Mouse (Mus musculus) left cerebral cortex, postnatal 25 days (tissue): ENCODE results near the gene Tmem132d. TPM values are rescaled to one million over a fixed set of nuclear protein-coding genes. Genes with fewer than 3 reads are reported as not detected.
A peak's percentile ranks its signal among the peaks of the same experiment; 100 is the strongest.

Experiments
- DNase-seq, 2 experiments: peaks; one replicate each; pipeline ENCODE4 v3.0.0; 2022; ENCODE audit warnings: low spot score in 2 of 2, mixed read lengths in 1 of 2
- intact Hi-C: fragments of 180-260 bp; cut with DNase I; formaldehyde crosslinking; loops from one replicate; pipeline ENCODE4 v1.15.1; 2025
- total RNA-seq, 2 experiments: library from RNA; stranded (reverse); gene quantifications; 2 replicates each; pipeline ENCODE4 v1.2.3; 2021

The Tmem132d gene
- 10 to 100 TPM; 49.4 to 59.1 TPM for total RNA-seq

- DNase-seq = peak; percentile 73 to 89
- intact Hi-C loops = loop anchor here (5.0 to 10.0 kb wide), 5 partner anchors 66 to 726 kb away; no protein-coding TSS in a partner anchor
Measured at GRCm38 (mm10) chr5:128432916-128433315, at the start of gene Tmem132d. Gene Tmem132d, minus strand, starts transcription at chr5:128433077.

DNA sequence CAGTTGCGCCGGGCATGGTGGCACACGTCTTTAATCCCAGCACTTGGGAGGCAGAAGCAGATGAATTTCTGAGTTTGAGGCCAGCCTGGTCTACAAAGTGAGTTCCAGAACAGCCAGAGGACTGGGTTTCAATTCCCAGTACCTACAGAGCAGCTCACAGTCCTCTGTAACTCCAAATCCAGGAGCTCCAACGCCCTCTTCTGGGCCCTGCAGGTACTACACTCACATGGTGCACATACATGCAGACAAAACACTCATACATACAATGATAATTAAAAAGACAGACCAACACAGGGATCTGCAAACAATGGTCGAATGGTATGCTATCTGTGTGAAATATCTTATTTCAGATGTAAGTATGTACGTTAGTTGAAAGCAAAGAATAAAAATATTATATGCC, 47.9 kb upstream of the Tmem132d start:
- intact Hi-C loops = no loop called here

DNA sequence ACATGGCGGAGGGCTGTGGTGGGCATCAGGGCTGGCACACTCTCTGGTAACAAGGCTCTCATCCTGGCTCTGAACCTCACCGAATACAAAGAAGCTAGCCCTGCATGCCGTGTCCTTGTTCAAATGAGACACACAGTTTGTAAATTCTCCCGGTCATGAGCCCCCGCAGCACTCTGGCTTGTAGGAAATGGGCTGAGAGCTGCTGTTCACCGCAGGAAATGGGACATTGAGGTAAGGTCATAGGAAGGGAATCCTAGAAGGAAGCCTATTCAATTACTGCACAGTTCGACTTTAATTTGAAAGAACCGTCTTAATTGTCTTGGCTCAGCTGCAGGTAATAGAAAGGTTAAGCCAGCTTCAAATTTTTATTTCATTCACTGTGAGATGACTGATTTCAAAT, 42.5 kb upstream of the Tmem132d start:
- intact Hi-C loops = no loop called here
- no peak for DNase-seq

More for the DNA sequence above, 47.9 kb upstream of the Tmem132d start:
- DNase-seq = no peak

DNA sequence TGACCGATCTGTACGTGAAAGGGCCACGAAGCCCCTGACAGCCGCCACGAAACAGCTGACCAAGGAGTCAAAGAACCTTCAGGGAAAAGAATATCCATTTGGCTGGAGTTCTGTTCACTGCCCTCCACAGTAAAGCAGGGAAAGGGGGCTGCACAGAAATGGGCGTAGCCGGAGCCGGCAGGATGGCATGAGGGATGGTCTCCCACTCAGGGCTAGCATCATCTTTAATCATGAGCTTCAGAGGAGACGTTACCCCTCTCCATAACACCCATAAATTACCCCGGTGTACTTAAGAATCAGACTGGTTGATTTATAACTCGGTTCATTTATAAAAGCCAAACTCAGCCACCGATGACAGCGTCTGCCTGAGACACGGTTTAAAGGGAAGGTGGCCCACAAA, 36.9 kb upstream of the Tmem132d start:
- no peak for DNase-seq
- intact Hi-C loops = no loop called here

DNA sequence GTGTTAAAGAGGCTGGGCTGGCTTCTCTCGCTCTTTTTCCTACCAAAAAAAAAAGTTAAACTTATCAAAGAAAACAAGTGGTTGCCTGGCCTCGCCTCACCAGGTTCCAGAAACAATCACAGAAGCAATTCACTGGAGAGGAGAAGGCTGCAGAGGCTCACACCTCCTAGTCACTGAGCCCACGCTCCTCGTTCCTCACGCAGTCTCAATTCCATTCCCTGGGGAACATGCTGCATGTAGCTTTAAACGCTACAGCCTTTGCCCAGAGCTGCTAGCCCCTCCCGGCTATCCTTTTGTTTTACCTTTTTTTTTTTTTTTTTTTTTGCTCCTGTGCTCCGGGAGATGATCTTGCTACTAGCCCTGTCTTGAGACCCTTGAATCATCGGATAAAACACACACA, 31.6 kb upstream of the Tmem132d start:
- intact Hi-C loops = no loop called here
- DNase-seq = peak in 1 of 2 experiments; percentile 59

DNA sequence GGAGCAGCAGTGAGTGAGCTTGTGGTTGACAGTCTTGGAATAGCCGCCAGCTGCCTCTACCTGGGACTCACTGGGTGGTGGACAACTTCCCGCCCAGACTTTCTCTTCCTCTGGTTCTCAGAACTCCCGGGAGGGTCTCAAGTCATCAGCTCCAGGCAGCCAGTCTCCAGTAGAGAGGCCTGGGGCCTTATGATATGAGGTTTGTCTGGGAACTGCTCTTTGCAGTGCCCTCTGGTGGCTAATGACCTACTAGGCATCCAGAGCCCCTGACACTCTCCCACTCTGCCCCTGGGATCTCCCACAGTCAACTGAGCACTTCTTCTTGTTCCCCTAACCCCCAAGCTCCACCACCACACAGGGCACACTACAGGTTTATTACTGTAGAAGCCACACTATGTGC, 27.7 kb upstream of the Tmem132d start:
- no peak for DNase-seq
- intact Hi-C loops = no loop called here

DNA sequence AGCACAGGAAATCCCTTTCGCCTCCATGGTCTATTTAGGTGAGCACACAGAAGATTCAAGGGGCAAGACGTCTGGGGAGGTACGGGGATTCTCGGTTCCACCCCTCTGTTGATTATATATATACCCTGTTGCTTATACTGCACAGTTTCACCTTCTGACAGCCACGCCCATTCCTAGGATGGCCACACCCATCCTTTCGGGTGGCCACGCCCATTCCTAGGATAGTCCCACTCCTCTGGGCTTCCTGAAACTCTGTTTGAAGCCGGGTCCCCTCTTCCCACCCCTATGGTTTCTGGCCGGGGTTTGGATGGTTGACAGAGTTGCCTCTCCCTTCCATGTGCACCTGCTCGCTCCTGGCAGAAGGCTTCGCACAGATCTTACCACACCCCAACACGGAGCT, 22.9 kb upstream of the Tmem132d start:
- DNase-seq = no peak
- intact Hi-C loops = no loop called here

DNA sequence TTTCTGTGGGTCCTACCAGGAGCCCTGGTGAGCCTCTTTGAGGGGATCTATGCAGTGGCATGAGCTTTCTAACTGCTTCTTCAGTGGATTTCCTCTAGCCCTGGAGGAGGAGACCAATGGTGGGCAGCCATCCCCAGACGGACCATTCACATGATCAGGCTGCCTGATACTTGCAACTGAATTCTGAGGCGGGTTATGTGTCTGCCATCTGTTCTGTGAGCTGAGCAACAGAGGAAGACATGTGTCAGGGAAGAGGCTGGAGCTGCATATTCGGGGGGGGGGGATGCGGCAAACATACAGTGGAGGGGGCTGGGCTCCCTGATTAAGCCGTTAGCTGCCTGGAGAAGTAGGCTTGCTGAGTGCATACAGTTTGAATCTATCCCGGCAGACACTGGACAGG, 19.3 kb upstream of the Tmem132d start:
- DNase-seq = peak in 1 of 2 experiments; percentile 19
- intact Hi-C loops = no loop called here

DNA sequence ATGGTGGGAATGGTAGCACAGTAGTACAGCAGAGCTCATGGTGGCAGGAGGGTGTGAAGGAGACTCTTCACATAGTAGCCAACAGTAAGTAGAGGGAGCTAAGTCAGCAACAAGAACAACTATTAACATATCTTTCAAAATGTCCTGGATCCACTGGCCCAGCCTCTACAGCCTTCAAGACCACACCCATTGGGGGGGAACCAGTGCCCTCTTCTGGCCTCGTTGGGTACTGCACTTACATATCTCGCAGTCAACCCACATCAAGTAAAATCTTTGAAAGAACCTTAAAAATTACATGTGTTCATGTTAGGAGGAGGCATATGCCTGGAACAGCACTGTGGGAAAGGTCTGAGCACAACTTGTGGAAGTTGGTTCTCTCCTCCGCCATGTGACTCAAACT, 17.9 kb upstream of the Tmem132d start:
- intact Hi-C loops = no loop called here
- DNase-seq = no peak

- intact Hi-C loops = loop anchor here (5.0 kb wide), 2 partner anchors 853 to 923 kb away; no protein-coding TSS in a partner anchor
- no peak for DNase-seq
Measured at GRCm38 (mm10) chr5:128444876-128445275, 12.0 kb upstream of the Tmem132d start.

- DNase-seq = no peak
- intact Hi-C loops = loop anchor here (5.0 kb wide), 2 partner anchors 852 to 922 kb away; no protein-coding TSS in a partner anchor
Measured at GRCm38 (mm10) chr5:128443848-128444247, 11.0 kb upstream of the Tmem132d start.

DNA sequence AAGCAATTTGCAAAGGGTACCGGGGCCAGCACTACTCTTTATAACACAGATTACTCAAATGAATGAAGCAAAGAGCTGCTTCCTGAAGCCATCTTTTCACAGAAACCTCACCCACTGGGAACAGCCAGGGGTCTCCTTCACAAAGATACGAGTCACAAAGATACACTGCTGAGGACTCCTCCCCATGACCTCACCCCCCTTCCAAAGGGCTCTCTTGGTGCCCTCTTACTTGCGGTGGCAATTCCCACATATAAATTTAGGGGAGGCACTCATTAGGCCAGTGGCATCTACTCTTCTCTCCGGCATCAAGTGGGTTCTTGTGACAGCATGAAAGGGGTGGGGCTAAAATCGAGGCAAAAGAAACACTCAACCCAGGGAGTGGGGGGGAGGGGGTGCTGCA, 8.2 kb upstream of the Tmem132d start:
- no peak for DNase-seq
- intact Hi-C loops = loop anchor here (5.0 kb wide), 2 partner anchors 849 to 919 kb away; no protein-coding TSS in a partner anchor

DNA sequence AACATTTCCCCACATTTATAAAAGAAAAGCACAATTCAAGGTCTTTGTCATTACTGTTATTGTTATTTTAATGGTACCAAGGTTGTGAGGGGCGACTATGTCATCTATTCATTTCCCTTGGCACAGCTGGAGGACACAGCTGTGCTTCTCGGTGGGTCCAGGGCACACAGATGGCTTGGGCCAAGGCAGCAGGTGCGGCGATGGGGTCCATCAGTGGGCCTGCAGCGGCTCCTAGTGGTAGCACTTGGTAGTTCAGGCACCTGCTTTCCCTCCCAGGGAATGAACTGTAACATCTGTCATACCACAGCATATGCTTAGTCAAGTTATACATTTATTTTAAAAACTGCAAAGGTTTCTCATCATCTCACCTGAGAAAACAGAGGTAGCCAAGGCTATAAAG, 7.0 kb upstream of the Tmem132d start:
- intact Hi-C loops = loop anchor here (5.0 to 10.0 kb wide), 7 partner anchors 175 to 918 kb away; no protein-coding TSS in a partner anchor

GRCm38 (mm10) chr5:128438078-128438477, 5.2 kb upstream of the Tmem132d start:
- DNase-seq = no peak
- intact Hi-C loops = loop anchor here (5.0 to 10.0 kb wide), 5 partner anchors 173 to 741 kb away; no protein-coding TSS in a partner anchor

More for the DNA sequence above, 7.0 kb upstream of the Tmem132d start:
- DNase-seq = peak; percentile 73 to 80

- intact Hi-C loops = loop anchor here (5.0 to 10.0 kb wide), 5 partner anchors 172 to 740 kb away; no protein-coding TSS in a partner anchor
Measured at GRCm38 (mm10) chr5:128436909-128437308, 4.0 kb upstream of the Tmem132d start.

DNA sequence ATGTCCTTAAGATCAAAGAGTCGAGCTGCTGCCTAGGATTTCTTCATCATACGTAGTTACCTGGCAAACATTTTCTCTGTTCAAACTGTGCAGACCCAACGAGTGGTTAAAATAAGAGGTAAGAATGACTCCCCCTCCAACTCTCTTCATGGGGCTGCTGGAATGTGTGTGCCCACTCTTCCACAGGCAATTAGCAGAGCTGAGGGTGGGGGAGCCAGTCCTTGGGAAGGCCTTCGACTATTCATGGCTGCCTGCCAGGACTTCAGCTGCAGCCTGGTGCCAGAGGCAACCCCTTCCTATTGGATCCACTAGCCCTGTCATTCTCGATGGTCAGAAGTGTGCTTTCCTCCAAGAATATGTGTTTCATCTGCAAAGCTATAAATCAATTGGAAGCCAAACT, 2.8 kb upstream of the Tmem132d start:
- intact Hi-C loops = loop anchor here (5.0 to 10.0 kb wide), 5 partner anchors 171 to 738 kb away; no protein-coding TSS in a partner anchor
- DNase-seq = no peak

More at GRCm38 (mm10) chr5:128436909-128437308, 4.0 kb upstream of the Tmem132d start:
- DNase-seq = peak; percentile 84 to 91

DNA sequence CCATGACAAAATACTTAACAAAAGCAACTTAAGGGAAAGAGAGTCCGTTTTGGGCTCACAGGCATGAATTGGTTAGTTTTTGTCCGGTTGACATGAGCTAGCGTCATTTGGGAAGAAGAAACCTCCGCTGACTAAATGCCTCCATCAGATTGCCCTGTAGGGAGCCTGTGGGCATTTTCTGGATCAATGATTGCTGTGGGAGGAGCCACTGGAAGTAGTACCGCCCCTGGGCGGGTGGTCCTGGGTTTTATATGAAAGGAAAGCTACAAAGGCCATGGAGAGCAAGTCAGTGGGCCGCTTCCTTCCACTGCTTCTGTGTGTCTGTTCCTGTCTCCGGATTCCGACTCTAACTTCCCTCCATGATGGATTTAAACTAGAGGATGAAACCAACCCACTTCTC, 909 bp upstream of the Tmem132d start:
- intact Hi-C loops = loop anchor here (5.0 to 10.0 kb wide), 5 partner anchors 66 to 726 kb away; no protein-coding TSS in a partner anchor
- no peak for DNase-seq

GRCm38 (mm10) chr5:128432422-128432821, 455 bp downstream of the Tmem132d start:
- intact Hi-C loops = loop anchor here (5.0 to 10.0 kb wide), 5 partner anchors 65 to 725 kb away; no protein-coding TSS in a partner anchor
- DNase-seq = no peak

DNA sequence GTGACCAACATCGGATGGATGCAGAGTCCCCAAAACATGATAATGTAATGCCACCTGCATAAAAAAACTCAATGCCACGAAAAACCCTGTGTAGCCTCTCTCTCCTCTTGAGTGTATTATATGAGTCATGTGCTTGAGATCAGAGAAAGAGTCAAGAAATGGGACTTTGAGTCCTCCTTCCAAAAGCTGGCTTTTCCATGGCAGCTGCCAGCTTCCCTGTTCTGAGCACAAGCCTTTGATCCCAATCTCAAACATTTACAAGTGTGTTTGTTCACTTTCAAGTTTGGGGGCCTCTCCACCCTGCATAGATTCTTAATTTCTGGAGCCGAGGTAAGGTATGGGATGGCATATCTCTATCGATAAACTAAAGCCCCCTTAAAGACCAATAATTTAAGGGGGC, 8.2 kb downstream of the Tmem132d start:
- intact Hi-C loops = no loop called here
- no peak for DNase-seq

DNA sequence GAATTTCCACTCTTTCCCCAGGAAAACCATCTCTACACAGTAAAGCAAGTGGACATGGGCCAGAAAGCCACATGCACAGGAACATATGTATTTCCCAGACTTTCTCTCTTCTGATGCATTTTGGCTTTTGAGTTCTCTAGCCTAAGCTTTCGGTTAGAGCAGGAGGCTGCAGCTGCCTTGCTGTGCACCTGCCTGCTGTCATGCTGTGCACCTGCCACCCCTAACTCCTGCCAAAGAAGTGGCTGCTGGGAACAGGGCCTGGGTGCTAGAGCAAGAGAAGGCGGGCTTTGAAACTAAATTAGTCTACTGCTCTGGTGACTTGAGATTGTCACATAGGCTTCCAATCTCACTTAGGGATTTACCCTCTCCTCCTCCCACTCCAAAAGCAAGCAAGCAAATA, 8.7 kb downstream of the Tmem132d start:
- intact Hi-C loops = no loop called here
- DNase-seq = peak in 1 of 2 experiments; percentile 23

DNA sequence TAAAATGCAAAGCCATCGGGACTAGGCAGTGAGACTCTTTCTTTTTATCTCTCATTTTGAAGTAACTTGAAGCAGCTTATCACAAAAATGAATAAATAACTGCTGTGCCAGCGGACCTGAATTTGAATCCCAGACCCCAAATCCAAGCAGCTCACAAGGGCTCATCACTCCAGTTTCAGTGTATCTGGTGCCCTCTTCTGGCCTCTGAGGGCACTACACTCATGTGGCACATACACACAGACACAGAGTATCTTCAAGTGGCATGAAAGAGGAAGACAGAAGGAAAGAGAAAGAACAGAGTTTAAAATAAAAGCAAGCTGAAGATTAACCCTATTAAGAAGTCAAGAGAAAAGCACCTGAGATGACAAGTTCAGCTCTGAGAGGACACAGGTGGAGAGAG, 10.8 kb downstream of the Tmem132d start:
- intact Hi-C loops = no loop called here
- no peak for DNase-seq
